Mouse (Mus musculus) MEL (cell line): ENCODE measurements at regions not wholly inside any gene's neighbourhood (a gene's known extent, or its start where the extent isn't known, plus 50 kb on each side); places are given as distances from the start of the nearest gene placed in this dataset.

Experiments
- EP300 ChIP-seq, 2 experiments: IDR thresholded peaks; 2 replicates each; pipeline ENCODE4 v1.6.1; 2011; ENCODE audit warnings: improper control_type of control experiment in 2 of 2, low read length in 2 of 2, low read depth in 1 of 2, mild to moderate bottlenecking in 1 of 2
- POLR2A ChIP-seq, 2 experiments: IDR thresholded peaks; 2 replicates each; pipeline ENCODE4 v1.6.1; 2011 to 2012; ENCODE audit warnings: low read length in 2 of 2, mild to moderate bottlenecking in 2 of 2, control low read depth in 1 of 2, improper control_type of control experiment in 1 of 2, low read depth in 1 of 2, moderate library complexity in 1 of 2; ENCODE audit not compliant: control insufficient read depth in 1 of 2, insufficient read depth in 1 of 2, poor library complexity in 1 of 2
- POLR2AphosphoS2 ChIP-seq: IDR thresholded peaks from 2 replicates; pipeline ENCODE4 v1.6.1; 2011; ENCODE audit warnings: low read length, improper control_type of control experiment
- POLR2AphosphoS5 ChIP-seq: IDR thresholded peaks from 2 replicates; pipeline ENCODE4 v1.6.1; 2012; ENCODE audit warnings: low read depth, borderline replicate concordance, mild to moderate bottlenecking, inconsistent platforms, low read length, moderate library complexity, mixed read lengths
- RCOR1 ChIP-seq: IDR thresholded peaks from 2 replicates; pipeline ENCODE4 v1.6.1; 2012; ENCODE audit warnings: low read depth, mild to moderate bottlenecking, inconsistent platforms, low read length, improper control_type of control experiment
- TAL1 ChIP-seq: IDR thresholded peaks from 2 replicates; pipeline ENCODE4 v1.6.1; 2012; ENCODE audit warnings: mild to moderate bottlenecking, inconsistent platforms, low read length, moderate library complexity, mixed read lengths
- USF1 ChIP-seq: IDR thresholded peaks from 2 replicates; pipeline ENCODE4 v1.6.1; 2014; ENCODE audit warnings: low read depth, mild to moderate bottlenecking, inconsistent platforms, low read length, improper control_type of control experiment, moderate library complexity
- ZKSCAN1 ChIP-seq: IDR thresholded peaks from 2 replicates; pipeline ENCODE4 v1.6.1; 2012; ENCODE audit warnings: low read depth, mild to moderate bottlenecking, inconsistent platforms, low read length, improper control_type of control experiment, moderate library complexity
- ZNF384 ChIP-seq: IDR thresholded peaks from 2 replicates; pipeline ENCODE4 v1.6.1; 2012; ENCODE audit warnings: low read depth, mild to moderate bottlenecking, inconsistent platforms, low read length, improper control_type of control experiment

DNA sequence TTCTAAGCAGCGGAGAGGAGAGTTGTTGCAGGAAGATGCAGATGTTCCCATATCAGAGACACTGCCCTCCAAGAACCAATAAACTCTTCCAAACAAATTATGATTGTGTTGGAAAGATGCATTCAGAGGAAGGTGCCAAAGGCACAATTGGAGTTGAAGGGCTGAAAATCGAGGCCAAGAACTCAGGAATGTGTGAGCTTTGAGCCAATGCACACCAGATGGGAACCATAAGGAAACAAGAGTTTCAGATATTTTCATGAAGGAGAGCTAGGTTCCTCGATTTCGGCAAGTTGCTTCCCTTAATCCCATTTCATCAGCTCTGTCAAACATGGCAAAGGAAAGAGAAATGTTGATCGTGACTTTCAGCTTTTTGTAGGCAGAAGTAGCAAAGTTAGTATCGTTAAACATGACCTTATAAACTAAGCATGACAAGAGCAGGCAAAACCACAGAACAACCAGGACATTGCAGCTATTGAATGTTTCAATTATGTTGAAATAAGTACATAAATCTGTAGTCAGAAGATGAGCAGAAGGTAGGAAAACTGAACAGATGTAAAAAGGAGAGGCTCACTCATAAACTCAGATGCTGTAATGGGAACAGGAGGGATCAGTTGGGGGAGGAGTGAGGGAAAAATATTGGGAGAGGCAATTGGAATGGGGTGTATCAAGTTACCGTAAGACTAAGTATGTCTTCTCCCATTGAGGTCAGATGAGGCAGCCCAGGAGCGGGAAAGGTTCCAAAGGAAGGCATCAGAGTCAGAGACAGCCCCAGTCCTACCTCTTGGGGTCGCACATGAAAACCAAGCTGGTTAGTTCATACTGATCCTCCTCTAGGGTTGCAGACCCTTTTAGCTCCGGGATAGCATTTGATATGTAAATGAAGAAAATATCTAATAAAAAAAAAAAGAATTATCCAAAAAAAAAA, 110.3 kb downstream of the 1700017N19Rik start:
- no peak for TF ChIP-seq TAL1
- TF ChIP-seq USF1, result no peak
- no peak for TF ChIP-seq ZNF384
- TF ChIP-seq POLR2AphosphoS2, result no peak
- no peak for TF ChIP-seq POLR2AphosphoS5
- TF ChIP-seq RCOR1, result no peak
- TF ChIP-seq ZKSCAN1, result no peak
- no peak for TF ChIP-seq EP300 (IDR thresholded peaks at IDR 0.05; ENCODE audit: low read depth in 1 of 2, low read length in 2 of 2)
- TF ChIP-seq POLR2A (IDR thresholded peaks at IDR 0.05; ENCODE audit: control insufficient read depth in 1 of 2, insufficient read depth in 1 of 2, low read depth in 1 of 2, low read length in 2 of 2, poor library complexity in 1 of 2), result no peak
